Mouse (Mus musculus) hindbrain, embryonic 10.5 days (tissue): ENCODE measurements at regions not wholly inside any gene's neighbourhood (a gene's known extent, or its start where the extent isn't known, plus 50 kb on each side); places are given as distances from the start of the nearest gene placed in this dataset.
"Not testable (repeated sequence)": the region's sequence is repeated elsewhere in the genome, so short reads cannot be mapped to it uniquely, and the experiment has no call there.

ENCODE experiments used
- DNase-seq: peaks from one replicate; pipeline ENCODE4 v3.0.0-alpha.2; 2017; ENCODE audit warnings: low spot score
- H3K27ac ChIP-seq: fragments of 300-500 bp; sonication (generic); 2 replicates; pipeline ENCODE4 v1.5.1; 2016; ENCODE audit warnings: mild to moderate bottlenecking, moderate library complexity
- H3K27me3 ChIP-seq: fragments of 300-500 bp; sonication (generic); 2 replicates; pipeline ENCODE4 v1.6.1; 2016; ENCODE audit warnings: mild to moderate bottlenecking; ENCODE audit not compliant: poor library complexity, insufficient read depth, severe bottlenecking
- H3K36me3 ChIP-seq: fragments of 300-500 bp; sonication (generic); 2 replicates; pipeline ENCODE4 v1.6.1; 2016; ENCODE audit warnings: mild to moderate bottlenecking, moderate library complexity
- H3K4me1 ChIP-seq: fragments of 300-500 bp; sonication (generic); replicated peaks from 2 replicates; pipeline ENCODE4 v1.6.1; 2016; ENCODE audit warnings: mild to moderate bottlenecking
- H3K4me3 ChIP-seq: fragments of 300-500 bp; sonication (generic); 2 replicates; pipeline ENCODE4 v1.5.1; 2016; ENCODE audit warnings: mild to moderate bottlenecking, moderate library complexity
- H3K9me3 ChIP-seq: fragments of 300-500 bp; sonication (generic); 2 replicates; pipeline ENCODE4 v1.6.1; 2016; ENCODE audit warnings: mild to moderate bottlenecking, moderate library complexity
- WGBS: fragments of 180-500 bp; shearing (Covaris S2); methylation state at CpG from one replicate; pipeline ENCODE4 v1.1.7; 2016; 5-methylcytosine and 5-hydroxymethylcytosine counted together

GRCm38 (mm10) chr9:27515427-27516110 is 119.0 kb downstream of the Spata19 start:
- 0 out of 2 replicates have a peak, but pooled peaks cover 5% of the 10 kb centered on the region for H3K4me1 ChIP-seq
- no peak overlapping the region for H3K27ac ChIP-seq
- no peaks in the 10 kb centered on the region for H3K36me3 ChIP-seq
- H3K4me3 ChIP-seq: no peak overlapping the region
- DNase-seq: no peak
- 90% methylated on average over 4 of the region's 4 CpGs for WGBS
- H3K27me3 ChIP-seq: no peaks in the 10 kb centered on the region
- no peaks in the 10 kb centered on the region for H3K9me3 ChIP-seq

- 71% methylated on average over 4 of the region's 4 CpGs for WGBS
- DNase-seq: no peak
- Histone ChIP-seq H3K27ac (no peak overlapping the region), H3K9me3 (no peaks in the 10 kb centered on the region), H3K36me3 (no peaks in the 10 kb centered on the region), H3K27me3 (no peaks in the 10 kb centered on the region), H3K4me1 (0 out of 2 replicates have a peak, but pooled peaks cover 5% of the 10 kb centered on the region), H3K4me3 (no peak overlapping the region)
These were observed 121.4 kb downstream of the Spata19 start for GRCm38 (mm10) chr9:27518031-27518430.

- no peak overlapping the region for H3K27ac ChIP-seq
- 47% methylated on average over 5 of the region's 5 CpGs for WGBS
These were observed 123.1 kb downstream of the Spata19 start for GRCm38 (mm10) chr9:27519711-27520110.

GRCm38 (mm10) chr9:27521181-27521580 is 124.6 kb downstream of the Spata19 start:
- Histone ChIP-seq H3K36me3 (no peaks in the 10 kb centered on the region), H3K27me3 (no peaks in the 10 kb centered on the region), H3K9me3 (no peaks in the 10 kb centered on the region), H3K27ac (no peak overlapping the region), H3K4me3 (no peak overlapping the region), H3K4me1 (0 out of 2 replicates have a peak, but pooled peaks cover 5% of the 10 kb centered on the region)
- 86% methylated on average over 3 of the region's 3 CpGs for WGBS
- no peak for DNase-seq

More at GRCm38 (mm10) chr9:27519711-27520110, 123.1 kb downstream of the Spata19 start:
- DNase-seq: no peak
- Histone ChIP-seq H3K9me3 (no peaks in the 10 kb centered on the region), H3K36me3 (no peaks in the 10 kb centered on the region), H3K4me3 (no peak overlapping the region), H3K4me1 (0 out of 2 replicates have a peak, but pooled peaks cover 5% of the 10 kb centered on the region), H3K27me3 (no peaks in the 10 kb centered on the region)

GRCm38 (mm10) chr9:27526681-27527080 is 130.1 kb downstream of the Spata19 start:
- Histone ChIP-seq H3K36me3 (no peaks in the 10 kb centered on the region), H3K27me3 (no peaks in the 10 kb centered on the region), H3K4me1 (no peaks in the 10 kb centered on the region), H3K9me3 (no peaks in the 10 kb centered on the region), H3K27ac (no peak overlapping the region), H3K4me3 (no peak overlapping the region)
- no peak for DNase-seq
- WGBS: 83% methylated on average over 3 of the region's 3 CpGs

GRCm38 (mm10) chr9:27538480-27538879 is 141.9 kb downstream of the Spata19 start:
- no peak for DNase-seq
- WGBS: 50% methylated on average over 5 of the region's 5 CpGs
- Histone ChIP-seq H3K9me3 (no peaks in the 10 kb centered on the region), H3K4me3 (no peak overlapping the region), H3K27me3 (no peaks in the 10 kb centered on the region), H3K4me1 (peaks cover 3% of the 10 kb centered on the region; the same call in 1 of the 2 replicates), H3K27ac (0 out of 2 replicates have a peak overlapping the region, but pooled peaks have one; percentile 23), H3K36me3 (no peaks in the 10 kb centered on the region)

GRCm38 (mm10) chr9:27541585-27542151 is 145.1 kb downstream of the Spata19 start:
- no peak overlapping the region for H3K27ac ChIP-seq
- no peaks in the 10 kb centered on the region for H3K9me3 ChIP-seq
- 78% methylated on average over 2 of the region's 2 CpGs for WGBS
- H3K4me3 ChIP-seq: no peak overlapping the region
- DNase-seq: no peak
- H3K27me3 ChIP-seq: no peaks in the 10 kb centered on the region
- H3K4me1 ChIP-seq: peaks cover 3% of the 10 kb centered on the region; the same call in 1 of the 2 replicates
- H3K36me3 ChIP-seq: no peaks in the 10 kb centered on the region

- H3K9me3 ChIP-seq, DNase-seq, H3K36me3 ChIP-seq, H3K4me3 ChIP-seq, H3K27ac ChIP-seq, H3K27me3 ChIP-seq: not testable (repeated sequence)
- H3K4me1 ChIP-seq: peaks cover 19% of the 10 kb centered on the region
These were observed 158.1 kb downstream of the Spata19 start for GRCm38 (mm10) chr9:27554697-27555096.

GRCm38 (mm10) chr9:27556315-27557225 is 160.0 kb downstream of the Spata19 start:
- Histone ChIP-seq H3K36me3 (no peaks in the 10 kb centered on the region), H3K4me1 (peaks cover 19% of the 10 kb centered on the region), H3K27me3 (no peaks in the 10 kb centered on the region), H3K27ac (peak overlapping the region; percentile 62; the same call in 1 of the 2 replicates), H3K9me3 (no peaks in the 10 kb centered on the region), H3K4me3 (no peak overlapping the region)
- no peak for DNase-seq
- WGBS: 21% methylated on average over 6 of the region's 6 CpGs

GRCm38 (mm10) chr9:27557886-27558285 is 161.3 kb downstream of the Spata19 start:
- Histone ChIP-seq H3K27ac (no peak overlapping the region), H3K36me3 (no peaks in the 10 kb centered on the region), H3K9me3 (peaks cover 4% of the 10 kb centered on the region; the same call in 1 of the 2 replicates), H3K4me1 (peaks cover 19% of the 10 kb centered on the region), H3K27me3 (no peaks in the 10 kb centered on the region), H3K4me3 (no peak overlapping the region)
- no peak for DNase-seq
- 65% methylated on average over 1 of the region's 1 CpGs for WGBS

GRCm38 (mm10) chr9:27558286-27558685 is 161.7 kb downstream of the Spata19 start:
- peaks cover 19% of the 10 kb centered on the region for H3K4me1 ChIP-seq
- H3K4me3 ChIP-seq: no peak overlapping the region
- H3K9me3 ChIP-seq: peaks cover 5% of the 10 kb centered on the region; the same call in 1 of the 2 replicates
- H3K27me3 ChIP-seq: no peaks in the 10 kb centered on the region
- no peak for DNase-seq
- H3K27ac ChIP-seq: no peak overlapping the region
- 89% methylated on average over 3 of the region's 3 CpGs for WGBS
- H3K36me3 ChIP-seq: no peaks in the 10 kb centered on the region

GRCm38 (mm10) chr9:27568372-27569053 is 171.9 kb downstream of the Spata19 start:
- no peak for DNase-seq
- H3K27ac ChIP-seq: no peak overlapping the region
- 79% methylated on average over 8 of the region's 8 CpGs for WGBS
- H3K9me3 ChIP-seq: no peaks in the 10 kb centered on the region
- no peaks in the 10 kb centered on the region for H3K27me3 ChIP-seq
- H3K4me1 ChIP-seq: no peaks in the 10 kb centered on the region
- H3K36me3 ChIP-seq: no peaks in the 10 kb centered on the region
- no peak overlapping the region for H3K4me3 ChIP-seq
